Mouse (Mus musculus): ENCODE measurements around the gene Qrich1. TPM values are rescaled to one million over a fixed set of nuclear protein-coding genes. Genes with fewer than 3 reads are reported as not detected.

Qrich1 gene
- total RNA-seq, 2 experiments from 2014 or later, result 60.4 to 60.5 TPM

GRCm38 (mm10) chr9:108560227-108560841 lies 43.7 kb downstream of the Qrich1 start, which contains the start of gene Impdh2:
Gene Impdh2, plus strand, starts transcription at chr9:108560286.
- intact Hi-C loops (cut with DNase I), result no loop called here
- peak; percentile 94 to 95 for DNase-seq

- DNase-seq, result no peak
- intact Hi-C loops (cut with DNase I), result no loop called here
Measured at GRCm38 (mm10) chr9:108563671-108564070, 47.1 kb downstream of the Qrich1 start.

GRCm38 (mm10) chr9:108564131-108564530 lies 47.5 kb downstream of the Qrich1 start:
- intact Hi-C loops (cut with DNase I), result no loop called here

GRCm38 (mm10) chr9:108565881-108566814 lies 49.5 kb downstream of the Qrich1 start:
- no peak for DNase-seq
- intact Hi-C loops (cut with DNase I), result no loop called here

More at GRCm38 (mm10) chr9:108564131-108564530, 47.5 kb downstream of the Qrich1 start:
- DNase-seq, result no peak

GRCm38 (mm10) chr9:108566815-108567776 lies 50.5 kb downstream of the Qrich1 start, which contains the start of gene Ndufaf3:
Gene Ndufaf3, minus strand, starts transcription at chr9:108567434.
- intact Hi-C loops (cut with DNase I), result loop anchor here (1.0 kb wide), 1 partner anchor 82 kb away; the partner anchor contains the start of gene Arih2
- DNase-seq, result peak; percentile 96 to 98

- intact Hi-C loops (cut with DNase I), result loop anchor here (1.0 kb wide), 1 partner anchor 81 kb away; the partner anchor contains the start of gene Arih2
- DNase-seq, result peak in 1 of 2 experiments; percentile 41
Measured at GRCm38 (mm10) chr9:108567931-108568419, 51.4 kb downstream of the Qrich1 start.

- no peak for DNase-seq
- intact Hi-C loops (cut with DNase I), result no loop called here
Measured at GRCm38 (mm10) chr9:108568511-108568921, 51.9 kb downstream of the Qrich1 start.

GRCm38 (mm10) chr9:108569381-108570206 lies 53.0 kb downstream of the Qrich1 start, which contains the start of gene Dalrd3:
Gene Dalrd3, plus strand, starts transcription at chr9:108569886.
- DNase-seq, result peak; percentile 80
- intact Hi-C loops (cut with DNase I), result no loop called here

GRCm38 (mm10) chr9:108570207-108570896 lies 53.7 kb downstream of the Qrich1 start:
- DNase-seq, result peak; percentile 70 to 80
- intact Hi-C loops (cut with DNase I), result no loop called here

GRCm38 (mm10) chr9:108571401-108571973 lies 54.9 kb downstream of the Qrich1 start:
- intact Hi-C loops (cut with DNase I), result no loop called here

GRCm38 (mm10) chr9:108572321-108572720 lies 55.7 kb downstream of the Qrich1 start:
- intact Hi-C loops (cut with DNase I), result no loop called here
- no peak for DNase-seq

More at GRCm38 (mm10) chr9:108571401-108571973, 54.9 kb downstream of the Qrich1 start:
- DNase-seq, result no peak

GRCm38 (mm10) chr9:108573774-108574690 lies 57.4 kb downstream of the Qrich1 start:
- DNase-seq, result no peak
- intact Hi-C loops (cut with DNase I), result no loop called here

GRCm38 (mm10) chr9:108574921-108575320 lies 58.3 kb downstream of the Qrich1 start:
- no peak for DNase-seq
- intact Hi-C loops (cut with DNase I), result no loop called here

- intact Hi-C loops (cut with DNase I), result no loop called here
- no peak for DNase-seq
Measured at GRCm38 (mm10) chr9:108575321-108576297, 59.0 kb downstream of the Qrich1 start.

- DNase-seq, result no peak
- intact Hi-C loops (cut with DNase I), result no loop called here
Measured at GRCm38 (mm10) chr9:108577025-108577424, 60.4 kb downstream of the Qrich1 start.

Measured in heart, postnatal 36 days (tissue).